Mouse (Mus musculus): ENCODE results near the gene Cfap157. TPM values are rescaled to one million over a fixed set of nuclear protein-coding genes. Genes with fewer than 3 reads are reported as not detected.

Cfap157 gene
- polyA plus RNA-seq, 1 experiment from 2014 or later = not detected

- no peak for ATAC-seq (ENCODE audit: insufficient read depth)
- no peak overlapping the region for H3K9ac ChIP-seq
- WGBS (ENCODE audit: insufficient replicate concordance) = 18% methylated on average over 8 of the region's 8 CpGs
- H3K4me1 ChIP-seq (replicated peaks) = peaks cover 18% of the 10 kb centered on the region
- H3K36me3 ChIP-seq (replicated peaks) = no peaks in the 10 kb centered on the region
- peaks cover 4% of the 10 kb centered on the region; the same call in 1 of the 2 replicates for H3K27me3 ChIP-seq
- no peak overlapping the region for H3K27ac ChIP-seq (replicated peaks)
- no peak overlapping the region for H3K4me3 ChIP-seq (replicated peaks)
- H3K4me2 ChIP-seq = no peak overlapping the region
- no peaks in the 10 kb centered on the region for H3K9me3 ChIP-seq (replicated peaks)
Observed at GRCm38 (mm10) chr2:32779131-32779530, 5.1 kb downstream of the Cfap157 start.

DNA sequence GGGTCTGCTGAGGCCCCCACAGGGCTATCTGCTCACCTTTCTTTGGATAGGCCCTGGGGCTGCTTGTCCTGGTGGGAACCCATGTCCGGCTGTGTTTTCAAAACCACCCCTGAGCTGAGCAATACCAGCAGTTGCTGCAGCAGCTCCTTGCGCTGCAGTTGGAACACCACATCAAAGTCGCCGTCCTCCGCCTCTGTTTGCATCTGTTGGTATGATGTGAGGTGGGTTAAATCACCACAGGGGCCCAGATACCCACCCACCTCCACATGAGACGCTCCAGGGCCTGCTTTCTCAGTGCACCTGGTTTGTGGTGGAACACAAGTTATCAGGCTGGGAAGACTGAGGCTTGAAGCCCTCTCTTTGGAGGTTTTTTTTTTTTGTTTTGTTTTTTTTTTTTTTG is 6.1 kb downstream of the Cfap157 start:
- H3K4me2 ChIP-seq = no peak overlapping the region
- 73% methylated on average over 6 of the region's 6 CpGs for WGBS (ENCODE audit: insufficient replicate concordance)
- ATAC-seq (ENCODE audit: insufficient read depth) = no peak

GRCm38 (mm10) chr2:32776192-32776591 is 8.0 kb downstream of the Cfap157 start:
- Histone ChIP-seq H3K4me3 (replicated peaks) (peak overlapping the region; percentile 73), H3K9me3 (replicated peaks) (no peaks in the 10 kb centered on the region), H3K4me2 (peak overlapping the region; percentile 92), H3K4me1 (replicated peaks) (peaks cover 27% of the 10 kb centered on the region), H3K27ac (replicated peaks) (no peak overlapping the region), H3K9ac (0 out of 2 replicates have a peak overlapping the region, but pooled peaks have one; percentile 48), H3K27me3 (peaks cover 4% of the 10 kb centered on the region; the same call in 1 of the 2 replicates), H3K36me3 (replicated peaks) (no peaks in the 10 kb centered on the region)
- 33% methylated on average over 22 of the region's 22 CpGs for WGBS (ENCODE audit: insufficient replicate concordance)
- no peak for ATAC-seq (ENCODE audit: insufficient read depth)

More for the DNA sequence above, 6.1 kb downstream of the Cfap157 start:
- H3K36me3 ChIP-seq (replicated peaks) = no peaks in the 10 kb centered on the region
- H3K27me3 ChIP-seq = peaks cover 4% of the 10 kb centered on the region; the same call in 1 of the 2 replicates
- H3K27ac ChIP-seq (replicated peaks) = no peak overlapping the region
- no peak overlapping the region for H3K9ac ChIP-seq
- H3K4me1 ChIP-seq (replicated peaks) = peaks cover 18% of the 10 kb centered on the region
- H3K9me3 ChIP-seq (replicated peaks) = no peaks in the 10 kb centered on the region
- no peak overlapping the region for H3K4me3 ChIP-seq (replicated peaks)

DNA sequence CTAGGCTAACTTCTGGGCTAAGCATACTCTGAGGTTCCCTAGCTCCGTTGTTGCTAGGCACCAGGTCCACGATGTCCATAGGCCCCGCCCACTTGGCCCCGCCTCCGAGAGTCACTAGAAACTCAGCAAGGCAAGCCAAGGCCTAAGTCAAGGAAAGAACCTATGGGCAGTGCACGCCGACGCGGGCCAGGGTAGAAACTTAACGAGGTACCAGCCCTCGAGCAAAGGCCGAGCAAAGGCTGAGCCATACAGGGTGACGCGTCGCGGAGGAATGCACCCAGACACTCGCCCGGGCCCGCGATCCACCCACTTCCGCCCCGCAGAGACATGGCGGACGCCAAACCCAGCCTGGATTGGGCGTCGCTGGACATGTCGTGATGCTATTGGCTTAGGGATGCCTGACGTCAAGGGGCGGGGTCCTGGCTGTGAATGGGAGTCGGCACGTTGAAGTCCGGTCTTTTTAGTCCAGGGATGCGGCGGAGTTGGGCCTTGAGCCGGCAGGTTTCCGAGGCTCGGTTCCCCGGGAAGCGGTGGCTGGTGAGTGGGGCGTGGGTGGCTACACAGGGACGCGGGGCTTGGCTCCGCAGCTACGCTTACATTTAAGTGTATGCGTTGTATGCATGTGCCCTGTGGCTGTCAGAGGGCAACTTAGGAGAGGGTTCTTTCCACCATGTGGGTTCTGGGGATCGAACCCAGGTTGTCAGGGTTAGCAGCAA is 8.7 kb downstream of the Cfap157 start, which contains the start of the genes Ttc16 and Ptrh1:
Ttc16 (minus strand) TSS at position 275 of the 716 bp plus-strand sequence.
Ptrh1 (plus strand) TSS at position 428 of the 716 bp plus-strand sequence.
- Histone ChIP-seq H3K36me3 (replicated peaks) (no peaks in the 10 kb centered on the region), H3K4me1 (replicated peaks) (peaks cover 29% of the 10 kb centered on the region), H3K27ac (replicated peaks) (peak within 1 kb of the TSS; percentile 46), H3K27me3 (peaks cover 4% of the 10 kb centered on the region; the same call in 1 of the 2 replicates), H3K9me3 (replicated peaks) (no peaks in the 10 kb centered on the region), H3K4me3 (replicated peaks) (peak within 1 kb of the TSS; percentile 73), H3K9ac (peak within 1 kb of the TSS; percentile 48; the same call in 1 of the 2 replicates), H3K4me2 (peak within 1 kb of the TSS; percentile 92)
- WGBS (ENCODE audit: insufficient replicate concordance) = under 1% methylated on average over 46 of the region's 46 CpGs
- peak; percentile 91 for ATAC-seq (ENCODE audit: insufficient read depth)

DNA sequence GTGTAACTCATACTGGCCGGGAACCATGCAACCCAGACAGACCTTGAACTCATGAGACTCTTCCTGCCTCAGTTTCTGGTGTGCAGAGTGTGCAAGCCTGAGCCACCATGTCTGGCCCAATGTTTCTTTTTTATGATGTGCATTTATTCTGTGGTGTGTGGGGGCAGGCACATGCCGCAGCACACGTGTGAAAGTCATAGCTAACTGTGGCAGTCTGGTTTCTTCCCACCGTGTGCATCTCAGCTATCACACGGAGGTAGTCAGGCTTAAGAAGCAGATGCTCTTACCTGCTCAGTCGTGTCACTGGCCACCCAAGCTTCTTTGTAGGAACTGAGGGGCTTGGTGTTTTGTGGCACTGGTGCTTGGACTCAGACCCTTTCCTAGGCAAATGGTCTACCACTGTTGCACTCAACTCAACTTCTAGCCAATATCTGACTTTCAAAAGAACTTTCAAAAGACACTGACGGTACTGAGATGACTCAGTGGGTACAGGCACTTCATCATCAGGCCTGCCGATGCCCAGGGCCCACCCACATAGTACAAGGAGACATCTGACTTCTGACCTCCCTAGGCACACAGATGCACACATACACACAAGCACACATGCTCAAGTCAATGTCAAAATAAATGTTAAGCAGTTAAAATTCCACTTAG is 11.5 kb downstream of the Cfap157 start:
- H3K27me3 ChIP-seq = peaks cover 4% of the 10 kb centered on the region; the same call in 1 of the 2 replicates
- no peak overlapping the region for H3K4me3 ChIP-seq (replicated peaks)
- H3K36me3 ChIP-seq (replicated peaks) = no peaks in the 10 kb centered on the region
- no peak overlapping the region for H3K9ac ChIP-seq
- H3K4me2 ChIP-seq = no peak overlapping the region
- H3K4me1 ChIP-seq (replicated peaks) = peaks cover 41% of the 10 kb centered on the region
- no peak overlapping the region for H3K27ac ChIP-seq (replicated peaks)
- WGBS (ENCODE audit: insufficient replicate concordance) = 60% methylated on average over 8 of the region's 8 CpGs
- H3K9me3 ChIP-seq (replicated peaks) = no peaks in the 10 kb centered on the region
- no peak for ATAC-seq (ENCODE audit: insufficient read depth)

GRCm38 (mm10) chr2:32771886-32772285 is 12.3 kb downstream of the Cfap157 start:
- Histone ChIP-seq H3K27ac (replicated peaks) (no peak overlapping the region), H3K36me3 (replicated peaks) (no peaks in the 10 kb centered on the region), H3K4me2 (no peak overlapping the region), H3K27me3 (peaks cover 4% of the 10 kb centered on the region; the same call in 1 of the 2 replicates), H3K9ac (no peak overlapping the region), H3K4me3 (replicated peaks) (no peak overlapping the region), H3K9me3 (replicated peaks) (no peaks in the 10 kb centered on the region), H3K4me1 (replicated peaks) (peaks cover 42% of the 10 kb centered on the region)
- 25% methylated on average over 12 of the region's 12 CpGs for WGBS (ENCODE audit: insufficient replicate concordance)
- no peak for ATAC-seq (ENCODE audit: insufficient read depth)

DNA sequence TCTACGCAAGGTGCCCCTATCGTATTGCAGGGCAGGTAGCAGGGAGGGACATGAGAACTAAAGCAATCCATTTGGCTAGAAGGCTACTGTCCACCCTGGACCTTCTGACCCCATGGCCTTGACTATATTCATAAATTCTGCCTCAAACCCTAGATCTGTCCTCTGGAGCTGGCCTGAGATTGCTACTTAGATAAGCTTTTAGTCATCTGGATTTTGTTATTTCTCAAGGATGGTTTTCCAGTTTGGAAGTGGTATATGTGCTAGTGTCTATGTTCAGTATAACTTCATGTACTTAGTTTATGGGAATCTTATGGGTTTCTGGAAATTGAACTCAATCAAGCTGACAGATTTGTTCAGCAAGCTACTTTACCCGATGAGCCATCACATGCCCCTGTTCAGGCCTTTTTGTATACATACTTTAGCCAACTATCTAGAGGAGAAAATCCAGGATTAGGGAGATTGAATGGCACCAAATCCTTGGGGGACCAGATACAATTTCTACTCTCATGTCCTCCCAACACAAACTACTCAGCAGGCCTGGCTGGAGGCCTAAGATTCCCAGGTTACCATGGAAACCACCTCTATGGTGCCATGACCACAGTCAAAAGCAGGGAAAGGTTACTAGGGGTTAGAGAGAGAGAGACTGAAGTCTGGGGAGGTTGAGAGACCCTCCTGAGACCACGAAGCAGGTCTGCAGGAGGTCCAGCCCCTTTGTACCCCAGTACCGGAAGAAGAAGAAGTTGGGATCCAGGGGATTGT is 14.7 kb downstream of the Cfap157 start:
- no peaks in the 10 kb centered on the region for H3K9me3 ChIP-seq (replicated peaks)
- peaks cover 1% of the 10 kb centered on the region; the same call in 1 of the 2 replicates for H3K27me3 ChIP-seq
- H3K9ac ChIP-seq = no peak overlapping the region
- H3K4me2 ChIP-seq = no peak overlapping the region
- no peak overlapping the region for H3K27ac ChIP-seq (replicated peaks)
- no peaks in the 10 kb centered on the region for H3K36me3 ChIP-seq (replicated peaks)
- peaks cover 28% of the 10 kb centered on the region for H3K4me1 ChIP-seq (replicated peaks)
- no peak for ATAC-seq (ENCODE audit: insufficient read depth)
- WGBS (ENCODE audit: insufficient replicate concordance) = 73% methylated on average over 5 of the region's 5 CpGs
- H3K4me3 ChIP-seq (replicated peaks) = no peak overlapping the region

DNA sequence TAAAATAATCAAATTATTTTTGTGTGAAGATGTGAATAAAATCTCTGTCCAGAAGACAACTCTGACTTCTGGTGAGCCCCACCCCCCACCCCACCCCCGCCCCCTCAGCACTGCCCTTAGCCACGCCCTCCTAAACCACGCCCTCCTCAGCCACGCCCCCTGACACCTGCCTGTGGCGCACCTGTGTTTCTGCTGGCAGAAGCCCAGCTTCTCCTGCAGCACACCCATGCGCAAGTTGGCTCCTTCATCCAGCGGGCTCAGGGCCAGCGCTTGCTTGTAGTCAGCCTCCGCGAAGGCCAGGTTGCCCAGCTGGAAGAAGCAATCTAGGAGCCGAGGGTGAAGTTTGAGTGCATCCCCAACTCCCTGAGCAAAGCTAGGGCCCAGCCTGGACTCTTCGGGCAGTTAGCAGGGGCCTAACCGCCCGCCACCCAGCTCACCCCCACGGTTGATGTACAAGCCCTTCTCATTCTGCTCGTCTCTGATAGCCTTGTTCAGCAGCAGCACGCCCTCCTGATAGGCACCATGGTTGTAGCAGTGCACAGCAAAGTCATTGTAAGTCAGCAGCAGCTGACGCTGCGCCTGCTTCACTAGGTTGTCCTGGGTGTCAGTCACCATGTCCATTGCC is 15.5 kb downstream of the Cfap157 start:
- Histone ChIP-seq H3K27me3 (no peaks in the 10 kb centered on the region), H3K9ac (no peak overlapping the region), H3K4me3 (replicated peaks) (no peak overlapping the region), H3K4me1 (replicated peaks) (peaks cover 28% of the 10 kb centered on the region), H3K4me2 (peak overlapping the region; percentile 30), H3K27ac (replicated peaks) (no peak overlapping the region; the same call in 1 of the 2 replicates), H3K9me3 (replicated peaks) (no peaks in the 10 kb centered on the region), H3K36me3 (replicated peaks) (no peaks in the 10 kb centered on the region)
- 36% methylated on average over 19 of the region's 19 CpGs for WGBS (ENCODE audit: insufficient replicate concordance)
- ATAC-seq (ENCODE audit: insufficient read depth) = peak; percentile 65

GRCm38 (mm10) chr2:32767241-32767640 is 17.0 kb downstream of the Cfap157 start:
- H3K9ac ChIP-seq = no peak overlapping the region
- peaks cover 28% of the 10 kb centered on the region for H3K4me1 ChIP-seq (replicated peaks)
- no peak overlapping the region for H3K4me2 ChIP-seq
- no peak for ATAC-seq (ENCODE audit: insufficient read depth)
- H3K9me3 ChIP-seq (replicated peaks) = no peaks in the 10 kb centered on the region
- no peaks in the 10 kb centered on the region for H3K36me3 ChIP-seq (replicated peaks)
- no peak overlapping the region for H3K27ac ChIP-seq (replicated peaks)
- H3K27me3 ChIP-seq = no peaks in the 10 kb centered on the region
- H3K4me3 ChIP-seq (replicated peaks) = no peak overlapping the region
- 63% methylated on average over 12 of the region's 12 CpGs for WGBS (ENCODE audit: insufficient replicate concordance)

DNA sequence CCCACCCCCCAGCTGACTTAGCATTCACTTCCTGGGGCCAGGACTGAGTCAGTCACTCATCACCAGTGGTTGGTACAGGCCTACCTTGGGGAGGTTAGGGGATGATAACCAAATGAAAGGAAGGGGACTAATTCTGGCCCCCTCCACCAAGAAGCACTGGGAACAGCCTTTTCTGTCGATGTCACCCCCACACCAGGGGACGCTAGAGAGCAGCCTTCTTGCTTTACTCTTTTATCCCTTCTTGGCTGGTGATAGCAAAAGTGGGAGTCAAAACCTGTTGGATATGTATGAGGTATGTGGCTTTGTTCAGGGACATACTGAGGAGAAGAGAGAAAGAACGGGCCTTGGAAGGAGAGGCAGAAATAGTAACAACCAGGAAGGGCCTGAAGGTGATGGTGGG is 20.9 kb downstream of the Cfap157 start:
- H3K4me1 ChIP-seq (replicated peaks) = peaks cover 16% of the 10 kb centered on the region; the same call in 1 of the 2 replicates
- 57% methylated on average over 3 of the region's 3 CpGs for WGBS (ENCODE audit: insufficient replicate concordance)
- H3K9ac ChIP-seq = no peak overlapping the region
- H3K27ac ChIP-seq (replicated peaks) = no peak overlapping the region
- peaks cover 19% of the 10 kb centered on the region for H3K36me3 ChIP-seq (replicated peaks)
- H3K9me3 ChIP-seq (replicated peaks) = no peaks in the 10 kb centered on the region
- H3K27me3 ChIP-seq = no peaks in the 10 kb centered on the region
- H3K4me2 ChIP-seq = no peak overlapping the region
- ATAC-seq (ENCODE audit: insufficient read depth) = no peak
- H3K4me3 ChIP-seq (replicated peaks) = no peak overlapping the region

Measured in liver, embryonic 15.5 days (tissue).